Mouse (Mus musculus) splenic B cell, adult 2 months (primary cell): Measurements from ENCODE around the gene Mthfd1.

Source experiments
- DNase-seq: peaks from one replicate; pipeline ENCODE4 v3.0.0-alpha.2; 2011; ENCODE audit warnings: low read depth, low spot score
- H3K27me3 ChIP-seq: 2 replicates; pipeline ENCODE4 v1.6.1; 2012; ENCODE audit warnings: mild to moderate bottlenecking, low read length, moderate library complexity, mixed read lengths; ENCODE audit not compliant: control insufficient read depth, poor library complexity, insufficient read depth, severe bottlenecking
- H3K36me3 ChIP-seq: 2 replicates; pipeline ENCODE4 v1.6.1; 2012; ENCODE audit warnings: mild to moderate bottlenecking, low read length, moderate library complexity, mixed read lengths; ENCODE audit not compliant: control insufficient read depth, poor library complexity, insufficient read depth, severe bottlenecking

Mthfd1 gene

GRCm38 (mm10) chr12:76253591-76253990 is 1.5 kb upstream of the Mthfd1 start:
- no peak for DNase-seq
- Histone ChIP-seq H3K27me3 (no peaks in the 10 kb centered on the region), H3K36me3 (no peaks in the 10 kb centered on the region)

- DNase-seq, result no peak
- Histone ChIP-seq H3K27me3 (no peaks in the 10 kb centered on the region), H3K36me3 (no peaks in the 10 kb centered on the region)
These were observed 1.1 kb upstream of the Mthfd1 start for GRCm38 (mm10) chr12:76253991-76254390.

- Histone ChIP-seq H3K36me3 (no peaks in the 10 kb centered on the region), H3K27me3 (no peaks in the 10 kb centered on the region)
- DNase-seq, result no peak
These were observed 389 bp downstream of the Mthfd1 start for GRCm38 (mm10) chr12:76255499-76255875.

GRCm38 (mm10) chr12:76256114-76256843 is 1.2 kb downstream of the Mthfd1 start:
- no peaks in the 10 kb centered on the region for H3K27me3 ChIP-seq
- peak; percentile 17 for DNase-seq
- H3K36me3 ChIP-seq, result no peaks in the 10 kb centered on the region

GRCm38 (mm10) chr12:76260673-76261072 is 5.6 kb downstream of the Mthfd1 start:
- no peaks in the 10 kb centered on the region for H3K27me3 ChIP-seq
- H3K36me3 ChIP-seq, result peaks cover 1% of the 10 kb centered on the region; the same call in 1 of the 2 replicates
- no peak for DNase-seq

- no peaks in the 10 kb centered on the region for H3K27me3 ChIP-seq
- DNase-seq, result no peak
- H3K36me3 ChIP-seq, result peaks cover 1% of the 10 kb centered on the region; the same call in 1 of the 2 replicates
These were observed 6.5 kb downstream of the Mthfd1 start for GRCm38 (mm10) chr12:76261556-76261955.

GRCm38 (mm10) chr12:76262918-76263317 is 7.8 kb downstream of the Mthfd1 start:
- Histone ChIP-seq H3K36me3 (peaks cover 1% of the 10 kb centered on the region; the same call in 1 of the 2 replicates), H3K27me3 (no peaks in the 10 kb centered on the region)
- DNase-seq, result no peak

GRCm38 (mm10) chr12:76263876-76264275 is 8.8 kb downstream of the Mthfd1 start:
- H3K27me3 ChIP-seq, result no peaks in the 10 kb centered on the region
- no peak for DNase-seq

GRCm38 (mm10) chr12:76264325-76264965 is 9.3 kb downstream of the Mthfd1 start:
- Histone ChIP-seq H3K36me3 (peaks cover 1% of the 10 kb centered on the region; the same call in 1 of the 2 replicates), H3K27me3 (no peaks in the 10 kb centered on the region)
- no peak for DNase-seq

More at GRCm38 (mm10) chr12:76263876-76264275, 8.8 kb downstream of the Mthfd1 start:
- H3K36me3 ChIP-seq, result peaks cover 1% of the 10 kb centered on the region; the same call in 1 of the 2 replicates

- DNase-seq, result no peak
- peaks cover 1% of the 10 kb centered on the region; the same call in 1 of the 2 replicates for H3K36me3 ChIP-seq
- H3K27me3 ChIP-seq, result no peaks in the 10 kb centered on the region
These were observed 9.9 kb downstream of the Mthfd1 start for GRCm38 (mm10) chr12:76265001-76265400.

- DNase-seq, result peak; percentile 77
- Histone ChIP-seq H3K36me3 (peaks cover 1% of the 10 kb centered on the region; the same call in 1 of the 2 replicates), H3K27me3 (no peaks in the 10 kb centered on the region)
These were observed 11.8 kb downstream of the Mthfd1 start for GRCm38 (mm10) chr12:76266875-76267274.

- DNase-seq, result no peak
- Histone ChIP-seq H3K27me3 (no peaks in the 10 kb centered on the region), H3K36me3 (no peaks in the 10 kb centered on the region)
These were observed 13.6 kb downstream of the Mthfd1 start for GRCm38 (mm10) chr12:76268686-76269085.

GRCm38 (mm10) chr12:76269196-76269595 is 14.1 kb downstream of the Mthfd1 start:
- Histone ChIP-seq H3K27me3 (no peaks in the 10 kb centered on the region), H3K36me3 (no peaks in the 10 kb centered on the region)
- no peak for DNase-seq

- Histone ChIP-seq H3K27me3 (no peaks in the 10 kb centered on the region), H3K36me3 (no peaks in the 10 kb centered on the region)
- no peak for DNase-seq
These were observed 16.4 kb downstream of the Mthfd1 start for GRCm38 (mm10) chr12:76271516-76271915.
